Mouse (Mus musculus) lung, postnatal 25 days (tissue): ENCODE measurements at regions not wholly inside any gene's neighbourhood (a gene's known extent, or its start where the extent isn't known, plus 50 kb on each side); places are given as distances from the start of the nearest gene placed in this dataset.

Experiments
- DNase-seq: peaks from one replicate; pipeline ENCODE4 v3.0.0; 2022; ENCODE audit warnings: low spot score

DNA sequence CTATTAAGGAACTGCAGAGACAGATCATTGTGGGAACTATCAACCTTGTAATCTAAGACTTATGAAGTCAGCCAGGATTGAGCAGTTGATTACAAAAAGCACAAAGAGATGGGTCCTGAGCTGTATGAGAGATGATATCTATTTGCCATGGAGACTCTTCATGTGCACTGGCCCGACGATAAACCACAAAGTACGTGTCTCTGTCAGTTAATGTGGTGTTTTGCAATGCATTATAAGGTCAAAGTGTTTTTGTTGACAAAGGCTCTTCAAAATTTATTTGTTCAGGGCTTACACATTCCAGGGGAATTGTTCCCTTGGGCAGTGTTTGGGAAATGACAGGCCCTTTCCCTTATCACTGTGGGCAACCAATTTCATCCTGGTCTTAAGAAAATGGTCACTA is 65.7 kb upstream of the Thpo start:
- no peak for DNase-seq

DNA sequence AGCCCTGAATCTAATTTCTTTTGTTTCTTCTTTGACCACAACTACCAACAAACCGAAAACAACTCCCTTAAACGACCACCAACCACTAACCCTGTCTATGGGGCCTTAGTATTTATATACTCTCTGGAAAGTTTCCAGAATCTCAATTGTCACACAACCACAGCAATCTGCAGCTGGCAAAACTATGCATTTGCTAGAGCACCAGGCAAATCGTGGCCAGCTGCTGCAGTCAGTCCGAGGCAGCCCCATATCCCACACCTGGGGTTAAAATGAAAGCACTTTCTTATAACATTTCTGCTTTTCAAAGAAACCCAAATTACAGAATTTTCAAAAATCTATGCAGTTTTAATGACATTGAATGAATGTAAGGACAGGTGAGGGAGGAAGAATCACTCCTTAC is 63.8 kb upstream of the Thpo start:
- DNase-seq: no peak

DNA sequence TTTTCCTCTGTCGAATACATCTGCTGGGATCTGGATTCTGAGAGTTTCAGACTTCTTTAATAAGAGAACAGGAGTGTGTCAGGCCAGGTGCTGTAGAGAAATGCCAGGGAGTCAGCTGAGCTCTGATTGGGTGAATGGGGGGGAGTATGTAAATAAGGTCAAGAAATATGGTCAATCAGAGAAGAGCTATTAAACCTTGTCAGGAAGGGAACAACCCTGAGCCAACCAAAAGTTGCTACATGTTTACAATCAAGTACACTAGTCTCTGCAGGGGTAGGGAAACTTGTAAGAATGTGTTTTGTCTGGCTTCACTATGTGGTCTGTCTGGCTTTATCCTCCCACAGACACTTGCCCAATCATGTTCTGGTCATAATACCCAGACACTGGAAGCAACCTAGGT is 60.4 kb upstream of the Thpo start:
- DNase-seq: no peak
